Mouse (Mus musculus) adrenal gland, adult 8-10 months (tissue): ENCODE measurements around the gene Cd302. TPM values are rescaled to one million over a fixed set of nuclear protein-coding genes. Genes with fewer than 3 reads are reported as not detected.

Experiments
- total RNA-seq, 4 experiments: library from RNA; stranded (reverse); gene quantifications; 2 replicates each; pipeline ENCODE4 v1.2.4; 2022

Gene Cd302
- total RNA-seq, 4 experiments from 2014 or later = 24.5 to 44.9 (median 34.8) TPM

Other genes with a start within 250 kb of the Cd302 start
- gene Baz2b, start 74.6 kb downstream of the Cd302 start, total RNA-seq = 10 to 100 TPM; 66.7 to 95.8 (median 82.7) TPM
- 10 to 100 TPM; 42.4 to 76.6 (median 60.0) TPM for gene March7, start 74.6 kb downstream of the Cd302 start, total RNA-seq
- 1 to 10 TPM; 1.1 to 2.0 (median 1.5) TPM for gene Ly75, start 98.8 kb upstream of the Cd302 start, total RNA-seq